Mouse (Mus musculus) C2C12 (cell line): ENCODE measurements around the gene 1700030K09Rik. TPM values are rescaled to one million over a fixed set of nuclear protein-coding genes. Genes with fewer than 3 reads are reported as not detected.

Source experiments
- H3K27me3 ChIP-seq: one replicate; pipeline ENCODE4 v1.6.1; 2011; ENCODE audit not compliant: control insufficient read depth, insufficient read depth, insufficient read length
- H3K36me3 ChIP-seq: one replicate; pipeline ENCODE4 v1.6.1; 2011; ENCODE audit not compliant: control insufficient read depth, insufficient read depth
- H3K4me3 ChIP-seq: one replicate; pipeline ENCODE4 v1.5.1; 2011; ENCODE audit warnings: mild to moderate bottlenecking, control low read depth; ENCODE audit not compliant: poor library complexity, insufficient read depth, severe bottlenecking
- H3K79me2 ChIP-seq: one replicate; pipeline ENCODE4 v1.6.1; 2011; ENCODE audit not compliant: control insufficient read depth, insufficient read depth
- H3K79me3 ChIP-seq: one replicate; pipeline ENCODE4 v1.6.1; 2011; ENCODE audit warnings: low read depth, control low read depth
- H3ac ChIP-seq: one replicate; pipeline ENCODE3; 2011; ENCODE audit warnings: low read depth; ENCODE audit not compliant: control insufficient read depth, insufficient read length
- CEBPB ChIP-seq: IDR thresholded peaks from one replicate; pipeline ENCODE4 v1.6.1; 2011; ENCODE audit warnings: low read depth, mild to moderate bottlenecking, control low read depth, moderate library complexity
- CTCF ChIP-seq: IDR thresholded peaks from one replicate; pipeline ENCODE4 v1.5.1; 2011; ENCODE audit not compliant: control insufficient read depth, insufficient read depth, insufficient read length
- FOSL1 ChIP-seq: IDR thresholded peaks from one replicate; pipeline ENCODE4 v1.8.0; 2011; ENCODE audit warnings: mild to moderate bottlenecking, low read length; ENCODE audit not compliant: poor library complexity, insufficient read depth, severe bottlenecking
- MAX ChIP-seq: IDR thresholded peaks from one replicate; pipeline ENCODE4 v1.6.1; 2011; ENCODE audit warnings: mild to moderate bottlenecking, control low read depth
- MYOD1 ChIP-seq: IDR thresholded peaks from one replicate; pipeline ENCODE4 v1.6.1; 2011; ENCODE audit warnings: low read depth; ENCODE audit not compliant: control insufficient read depth, insufficient read length
- MYOG ChIP-seq: IDR thresholded peaks from one replicate; pipeline ENCODE4 v1.6.1; 2011; ENCODE audit not compliant: control insufficient read depth, insufficient read length; ENCODE audit errors: extremely low read depth
- USF1 ChIP-seq: IDR thresholded peaks from one replicate; pipeline ENCODE4 v1.6.1; 2011; ENCODE audit warnings: low read depth, mild to moderate bottlenecking, control low read depth, moderate library complexity
- polyA plus RNA-seq: library from polyadenylated mRNA; unstranded; fragments of >200 nt; fragmentation: generic; extraction: Trizol; gene quantifications from one replicate; pipeline ENCODE4 v1.2.1, GENCODE M21; 2012; ENCODE audit warnings: missing spikeins

The 1700030K09Rik gene
- polyA plus RNA-seq, 1 experiment, result 5.9 TPM

DNA sequence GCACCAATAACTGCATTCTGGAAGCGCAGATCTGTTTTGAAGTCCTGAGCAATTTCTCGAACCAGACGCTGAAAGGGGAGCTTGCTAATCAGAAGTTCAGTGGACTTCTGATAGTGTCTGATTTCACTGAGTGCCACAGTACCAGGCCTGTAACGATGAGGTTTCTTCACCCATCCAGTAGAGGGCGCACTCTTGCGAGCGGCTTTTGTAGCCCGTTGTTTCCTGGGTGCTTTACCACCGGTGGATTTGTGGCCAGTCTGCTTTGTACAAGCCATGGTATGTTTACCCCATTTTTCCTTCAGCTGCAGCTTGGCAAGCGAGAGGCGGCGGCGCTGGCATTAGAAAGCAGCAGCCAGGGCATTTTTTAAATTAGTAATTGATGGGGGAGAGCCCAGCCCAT, 14.0 kb upstream of the 1700030K09Rik start:
- Histone ChIP-seq H3K79me3 (no peaks in the 10 kb centered on the region), H3K4me3 (no peak overlapping the region), H3K79me2 (no peaks in the 10 kb centered on the region), H3K36me3 (no peaks in the 10 kb centered on the region), H3ac (no peak overlapping the region), H3K27me3 (no peaks in the 10 kb centered on the region)
- TF ChIP-seq CEBPB, result no peak
- TF ChIP-seq FOSL1, result no peak
- TF ChIP-seq USF1, result no peak
- no peak for TF ChIP-seq CTCF
- TF ChIP-seq MYOD1, result no peak
- no peak for TF ChIP-seq MAX
- no peak for TF ChIP-seq MYOG

DNA sequence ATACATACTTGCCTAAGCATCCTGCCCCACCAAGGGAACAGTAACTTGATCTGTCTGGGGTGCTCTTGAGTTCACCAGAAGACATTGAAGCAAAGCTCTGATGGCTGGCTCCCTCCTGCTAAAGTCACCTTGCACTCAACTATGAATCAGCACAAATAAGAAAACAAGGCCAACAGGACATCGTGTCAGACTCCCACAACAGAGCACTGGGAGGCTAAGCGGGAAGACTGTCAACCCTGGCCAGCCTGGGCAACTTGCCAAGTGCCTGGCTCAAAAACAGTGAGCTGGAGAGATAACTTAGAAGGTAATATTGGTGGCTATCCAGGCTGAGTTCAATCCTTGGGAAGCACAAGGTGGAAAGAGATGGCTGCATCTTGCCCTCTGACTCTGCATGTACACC, 8.7 kb upstream of the 1700030K09Rik start:
- Histone ChIP-seq H3K79me3 (no peaks in the 10 kb centered on the region), H3K4me3 (no peak overlapping the region), H3ac (no peak overlapping the region), H3K79me2 (no peaks in the 10 kb centered on the region), H3K36me3 (no peaks in the 10 kb centered on the region), H3K27me3 (no peaks in the 10 kb centered on the region)
- no peak for TF ChIP-seq FOSL1
- no peak for TF ChIP-seq MYOG
- no peak for TF ChIP-seq MYOD1
- TF ChIP-seq CTCF, result no peak
- TF ChIP-seq CEBPB, result no peak
- no peak for TF ChIP-seq MAX

DNA sequence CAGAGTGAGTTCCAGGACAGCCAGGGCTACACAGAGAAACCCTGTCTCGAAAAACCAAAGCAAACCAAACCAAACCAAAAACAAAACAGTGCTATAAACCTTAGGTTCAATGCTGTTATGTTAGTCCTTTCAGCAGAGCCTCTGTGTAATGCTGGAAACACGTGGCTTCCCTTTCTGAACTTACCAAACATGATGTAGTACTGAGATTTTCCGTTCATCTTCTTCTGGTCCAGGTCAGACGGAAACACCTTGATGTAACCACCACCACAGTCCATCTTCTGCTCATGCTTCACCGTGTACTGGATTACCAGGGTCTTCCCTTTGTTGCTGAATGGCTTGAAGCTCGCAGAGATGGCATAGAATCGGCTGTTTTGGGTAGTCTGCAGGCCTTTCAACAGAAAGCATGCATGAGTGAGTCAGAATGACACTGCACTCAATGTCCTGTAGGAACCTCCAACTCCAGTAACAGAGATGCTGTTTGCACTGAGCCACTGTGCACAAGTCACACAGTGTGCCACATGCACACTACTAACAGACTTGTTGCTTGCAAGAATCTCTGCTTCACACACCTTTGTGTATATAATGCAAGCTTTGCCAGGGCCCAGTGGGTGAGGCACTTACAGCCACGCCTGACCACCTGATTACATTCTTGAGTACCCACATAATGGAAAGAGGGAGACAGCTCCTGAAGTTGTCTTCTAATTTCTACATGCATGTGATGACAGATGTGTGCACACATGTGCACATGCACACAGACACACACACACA, 5.2 kb upstream of the 1700030K09Rik start:
- Histone ChIP-seq H3K79me3 (no peaks in the 10 kb centered on the region), H3K4me3 (no peak overlapping the region), H3K36me3 (no peaks in the 10 kb centered on the region), H3K27me3 (no peaks in the 10 kb centered on the region), H3ac (no peak overlapping the region), H3K79me2 (no peaks in the 10 kb centered on the region)
- TF ChIP-seq CTCF (no peak), MAX (no peak), FOSL1 (no peak), USF1 (no peak), CEBPB (no peak), MYOG (no peak), MYOD1 (no peak)

DNA sequence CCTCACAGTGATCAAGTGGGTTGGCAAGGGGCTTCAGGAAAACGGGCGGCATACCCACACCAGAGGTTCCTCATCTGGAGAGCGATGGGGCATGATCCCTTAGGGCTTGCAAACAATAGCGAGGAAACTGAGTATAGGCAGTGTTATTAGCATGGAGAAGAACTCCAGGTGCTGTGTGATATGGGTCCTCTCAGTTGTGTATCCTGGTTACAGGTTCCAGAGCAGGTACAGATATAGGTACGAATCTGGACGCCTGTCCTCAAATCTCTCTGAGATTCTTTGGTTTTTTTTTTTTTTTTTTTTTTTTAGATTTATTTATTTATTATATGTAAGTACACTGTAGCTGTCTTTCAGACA, 292 bp downstream of the 1700030K09Rik start:
- Histone ChIP-seq H3K4me3 (peak overlapping the region; percentile 21), H3K79me2 (peaks cover 14% of the 10 kb centered on the region), H3K79me3 (no peaks in the 10 kb centered on the region), H3K27me3 (no peaks in the 10 kb centered on the region), H3K36me3 (no peaks in the 10 kb centered on the region), H3ac (peak overlapping the region; percentile 49)
- no peak for TF ChIP-seq FOSL1
- TF ChIP-seq USF1, result no peak
- TF ChIP-seq MYOD1, result no peak
- no peak for TF ChIP-seq MAX
- no peak for TF ChIP-seq CEBPB
- TF ChIP-seq MYOG, result no peak
- no peak for TF ChIP-seq CTCF

DNA sequence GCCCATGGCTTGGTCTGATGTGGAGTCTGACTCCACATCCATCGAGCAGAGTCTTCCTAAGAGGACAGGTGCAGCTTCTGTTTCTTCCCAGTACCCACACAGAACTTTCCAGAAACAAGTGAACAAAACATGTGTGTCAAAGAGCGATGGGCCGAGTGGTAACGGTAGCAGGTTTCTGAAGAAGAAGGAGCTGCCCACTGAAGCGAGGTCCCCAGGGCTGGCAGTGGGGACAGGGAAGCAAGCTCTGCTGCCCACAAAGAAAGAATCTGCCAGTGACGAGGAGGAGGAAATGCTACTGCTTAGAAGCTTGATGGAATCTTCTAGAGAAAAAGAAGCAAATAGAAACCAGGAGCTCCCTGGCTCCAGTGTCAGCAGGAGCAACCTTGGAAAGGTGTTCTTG, 1.4 kb downstream of the 1700030K09Rik start:
- H3K79me2 ChIP-seq, result peaks cover 14% of the 10 kb centered on the region
- H3K36me3 ChIP-seq, result peaks cover 1% of the 10 kb centered on the region
- H3K79me3 ChIP-seq, result no peaks in the 10 kb centered on the region
- no peaks in the 10 kb centered on the region for H3K27me3 ChIP-seq
- TF ChIP-seq MYOD1 (no peak), MYOG (no peak), FOSL1 (no peak), MAX (no peak), CEBPB (no peak), USF1 (no peak), CTCF (no peak)
- H3ac ChIP-seq, result no peak overlapping the region
- H3K4me3 ChIP-seq, result no peak overlapping the region

DNA sequence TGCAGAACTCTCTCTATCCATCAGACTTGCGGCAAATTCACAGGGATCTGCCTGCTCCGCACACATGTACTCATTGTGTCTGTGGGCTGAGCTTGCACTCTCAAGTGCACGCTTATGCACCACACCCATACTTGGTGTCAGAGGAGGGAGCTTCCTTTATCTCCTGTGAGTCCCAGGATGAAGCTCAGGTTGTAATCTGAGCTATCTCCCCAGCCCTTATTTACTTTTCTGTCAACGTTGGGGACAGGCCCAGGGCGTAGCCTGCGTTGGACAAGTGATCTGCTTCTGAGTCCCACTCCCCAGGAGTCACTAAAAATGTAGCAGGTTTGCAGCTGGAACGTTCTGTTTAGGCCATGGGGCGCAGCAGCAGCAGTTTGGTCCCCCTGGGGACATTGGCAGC, 7.8 kb downstream of the 1700030K09Rik start:
- H3K4me3 ChIP-seq, result no peak overlapping the region

More for the DNA sequence above, 7.8 kb downstream of the 1700030K09Rik start:
- peaks cover 16% of the 10 kb centered on the region for H3K36me3 ChIP-seq
- H3K27me3 ChIP-seq, result no peaks in the 10 kb centered on the region
- no peak overlapping the region for H3ac ChIP-seq
- H3K79me3 ChIP-seq, result no peaks in the 10 kb centered on the region
- H3K79me2 ChIP-seq, result no peaks in the 10 kb centered on the region
- TF ChIP-seq CTCF (no peak), USF1 (no peak), CEBPB (no peak), MYOG (no peak), MYOD1 (no peak), FOSL1 (no peak), MAX (no peak)
